ENCODE assay signal across 7 mouse cellular contexts in the genomic region with DNA sequence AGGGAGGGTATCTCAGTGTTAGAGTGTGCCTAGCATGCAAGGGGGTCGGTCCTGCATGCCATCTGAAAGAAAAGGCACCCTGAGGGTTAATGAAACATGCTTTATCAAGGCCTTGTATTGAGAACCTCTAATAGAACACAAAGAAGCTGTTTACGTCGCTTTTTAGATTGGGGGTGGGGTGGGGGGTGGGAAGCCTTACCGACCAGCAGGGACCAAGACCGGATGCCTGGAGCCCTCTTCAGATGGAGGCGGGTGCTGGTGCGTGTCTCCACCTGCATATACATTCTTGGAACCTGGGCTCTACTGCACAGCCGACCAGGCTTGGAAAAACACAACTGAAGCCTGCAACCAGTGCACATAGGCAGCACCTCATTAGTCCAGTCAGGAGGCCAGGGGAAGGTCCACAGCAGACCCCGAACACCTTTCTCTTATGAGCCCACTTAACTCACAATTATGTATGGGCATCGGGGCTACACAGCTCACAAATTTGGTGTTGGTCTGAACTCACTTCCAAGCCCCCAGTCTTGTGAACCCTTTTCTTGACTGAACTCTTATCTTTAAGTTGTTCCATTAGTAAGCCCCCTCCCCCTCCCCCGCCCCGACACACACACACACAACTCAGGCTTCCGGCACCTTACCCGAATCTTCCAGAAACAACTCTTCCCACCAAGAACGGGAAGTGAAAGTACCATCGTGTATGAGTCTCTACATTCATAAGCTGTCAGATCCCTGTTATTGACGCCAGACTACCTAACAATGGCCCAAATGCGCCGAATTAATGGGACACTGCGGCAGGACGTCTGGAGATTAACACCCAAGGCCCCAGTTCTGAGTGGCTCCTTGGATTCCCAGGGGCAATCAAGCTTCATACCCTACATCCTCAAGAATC. TPM values are rescaled to one million over a fixed set of nuclear protein-coding genes. Genes with fewer than 3 reads are reported as not detected.
DNase-seq lines count a peak whose midpoint lies in the region; ATAC-seq and TF ChIP-seq lines count a peak whose summit lies in the region.

No protein-coding gene starts in this region.

- ATAC-seq in limb, embryonic 14.5 days (ENCODE audit: low FRiP score, low read depth), result no peak

- peak overlapping the region; percentile 86 for H3K27ac ChIP-seq in forebrain, embryonic 10.5 days
- H3K27ac ChIP-seq in limb, embryonic 14.5 days (replicated peaks; ENCODE audit: low read depth, low read length), result peak overlapping the region; percentile 76

- peak overlapping the region; percentile 82 for H3K4me2 ChIP-seq in limb, embryonic 14.5 days (replicated peaks; ENCODE audit: low read depth, low read length, severe bottlenecking)

- H3K9me3 ChIP-seq in forebrain, embryonic 10.5 days, result no peaks in the 10 kb centered on the region
- no peaks in the 10 kb centered on the region for H3K9me3 ChIP-seq in limb, embryonic 14.5 days (ENCODE audit: control insufficient read depth, low read length)

- peaks cover 30% of the 10 kb centered on the region for H3K4me1 ChIP-seq in forebrain, embryonic 10.5 days
- H3K4me1 ChIP-seq in limb, embryonic 14.5 days (ENCODE audit: control insufficient read depth, insufficient read depth, low read length), result peaks cover 14% of the 10 kb centered on the region

- peak; percentile 33 for DNase-seq in spleen, postnatal 10 days (ENCODE audit: low spot score in 2 of 2)
- no peak for DNase-seq in spleen, adult 12 weeks (ENCODE audit: low spot score)
- no peak for DNase-seq in forebrain, embryonic 10.5 days (ENCODE audit: extremely low spot score, low spot score)
- no peak for DNase-seq in limb, embryonic 14.5 days (ENCODE audit: low spot score)
- DNase-seq in neural tube, embryonic 10.5 days (ENCODE audit: extremely low spot score, low spot score), result peak; percentile 20
- no peak for DNase-seq in gastrocnemius, postnatal 25 days
- no peak for DNase-seq in frontal cortex, postnatal 14 days (ENCODE audit: low spot score in 2 of 2)

- 35% methylated on average over 21 of the region's 21 CpGs for WGBS in forebrain, embryonic 10.5 days
- WGBS in limb, embryonic 14.5 days, result 19% methylated on average over 21 of the region's 21 CpGs

- no peaks in the 10 kb centered on the region for H3K27me3 ChIP-seq in forebrain, embryonic 10.5 days (ENCODE audit: poor library complexity, severe bottlenecking)
- no peaks in the 10 kb centered on the region for H3K27me3 ChIP-seq in limb, embryonic 14.5 days (ENCODE audit: control insufficient read depth, insufficient read depth, low read length)

- H3K36me3 ChIP-seq in forebrain, embryonic 10.5 days (replicated peaks), result peaks cover 44% of the 10 kb centered on the region
- H3K36me3 ChIP-seq in limb, embryonic 14.5 days (ENCODE audit: control insufficient read depth, insufficient read depth, low read length), result peaks cover 33% of the 10 kb centered on the region

- TF ChIP-seq POLR2A in limb, embryonic 14.5 days (IDR thresholded peaks at IDR 0.05; ENCODE audit: borderline replicate concordance, extremely low read depth, insufficient read depth, insufficient read length), result no peak

- H3K4me3 ChIP-seq in forebrain, embryonic 10.5 days, result peak overlapping the region; percentile 78
- peak overlapping the region; percentile 64 for H3K4me3 ChIP-seq in limb, embryonic 14.5 days (replicated peaks; ENCODE audit: low read length)

- H3K9ac ChIP-seq in limb, embryonic 14.5 days (ENCODE audit: low read depth, low read length, severe bottlenecking), result peak overlapping the region; percentile 60

RNA-seq across cellular contexts. Expression of a gene that starts 0.7 kb away (rescaled TPM):
- 28.2 and 29.9 TPM in 2 replicates for polyA plus RNA-seq in forebrain, embryonic 10.5 days (2016; fragmentation: Nextera tagmentation; extraction: Ambion mirVana)
- 47.1 and 50.4 TPM in 2 replicates for polyA plus RNA-seq in limb, embryonic 14.5 days (2012; rRNA removed)
- polyA plus RNA-seq in limb, embryonic 14.5 days (2014; fragmentation: Nextera tagmentation; extraction: Ambion mirVana), result 41.3 and 49.6 TPM in 2 replicates
- 1 to 10 TPM; 3.0 to 3.6 TPM for total RNA-seq in gastrocnemius, postnatal 25 days (2021)

RNA-seq across cellular contexts. Expression of a gene that starts 8.7 kb away (rescaled TPM):
- polyA plus RNA-seq in forebrain, embryonic 10.5 days (2016; fragmentation: Nextera tagmentation; extraction: Ambion mirVana), result 48.0 and 50.6 TPM in 2 replicates
- 44.1 and 52.3 TPM in 2 replicates for polyA plus RNA-seq in limb, embryonic 14.5 days (2012; rRNA removed)
- polyA plus RNA-seq in limb, embryonic 14.5 days (2014; fragmentation: Nextera tagmentation; extraction: Ambion mirVana), result 49.4 and 58.5 TPM in 2 replicates
- 10 to 100 TPM; 78.0 to 90.7 TPM for total RNA-seq in gastrocnemius, postnatal 25 days (2021)

RNA-seq across cellular contexts. Expression of a gene that starts 23.9 kb away (rescaled TPM):
- 23.0 and 25.1 TPM in 2 replicates for polyA plus RNA-seq in forebrain, embryonic 10.5 days (2016; fragmentation: Nextera tagmentation; extraction: Ambion mirVana)
- 12.5 and 12.7 TPM in 2 replicates for polyA plus RNA-seq in limb, embryonic 14.5 days (2012; rRNA removed)
- 21.8 and 22.4 TPM in 2 replicates for polyA plus RNA-seq in limb, embryonic 14.5 days (2014; fragmentation: Nextera tagmentation; extraction: Ambion mirVana)
- total RNA-seq in gastrocnemius, postnatal 25 days (2021), result 10 to 100 TPM; 11.5 to 11.6 TPM

RNA-seq across cellular contexts. Expression of a gene that starts 24.1 kb away (rescaled TPM):
- polyA plus RNA-seq in forebrain, embryonic 10.5 days (2016; fragmentation: Nextera tagmentation; extraction: Ambion mirVana), result 5.3 and 6.6 TPM in 2 replicates
- 45.5 and 52.2 TPM in 2 replicates for polyA plus RNA-seq in limb, embryonic 14.5 days (2012; rRNA removed)
- polyA plus RNA-seq in limb, embryonic 14.5 days (2014; fragmentation: Nextera tagmentation; extraction: Ambion mirVana), result 8.4 and 12.5 TPM in 2 replicates
- total RNA-seq in gastrocnemius, postnatal 25 days (2021), result 1 to 10 TPM; 4.8 to 6.9 TPM

RNA-seq across cellular contexts. Expression of a gene that starts 31.4 kb away (rescaled TPM):
- polyA plus RNA-seq in forebrain, embryonic 10.5 days (2016; fragmentation: Nextera tagmentation; extraction: Ambion mirVana), result 10.4 and 11.9 TPM in 2 replicates
- 43.7 and 54.2 TPM in 2 replicates for polyA plus RNA-seq in limb, embryonic 14.5 days (2012; rRNA removed)
- 11.1 and 13.7 TPM in 2 replicates for polyA plus RNA-seq in limb, embryonic 14.5 days (2014; fragmentation: Nextera tagmentation; extraction: Ambion mirVana)
- total RNA-seq in gastrocnemius, postnatal 25 days (2021), result 10 to 100 TPM; 20.1 to 27.1 TPM

Comparison
In these comparisons a context has a peak if more than half of its experiments do, and no peak if none do; other contexts are left out.
1. DNase-seq: peak in spleen, postnatal 10 days (2 of 2) and neural tube, embryonic 10.5 days (single experiment); none in spleen, adult 12 weeks (single experiment), forebrain, embryonic 10.5 days (single experiment), limb, embryonic 14.5 days (single experiment), gastrocnemius, postnatal 25 days (single experiment) and frontal cortex, postnatal 14 days (0 of 2).